Mouse (Mus musculus) kidney, embryonic 16.5 days (tissue): ENCODE data around the gene Rnasek. TPM values are rescaled to one million over a fixed set of nuclear protein-coding genes. Genes with fewer than 3 reads are reported as not detected.

Source experiments
- ATAC-seq: fragments of 200-750 bp; cut with Nextera tagmentation; 2 replicates; pipeline ENCODE4 v1.8.0; 2017; ENCODE audit warnings: moderate TSS enrichment; ENCODE audit not compliant: low FRiP score, low TSS enrichment
- H3K27ac ChIP-seq: fragments of 300-500 bp; sonication (generic); 2 replicates; pipeline ENCODE4 v1.5.1; 2014; ENCODE audit warnings: low read length
- H3K27me3 ChIP-seq: fragments of 300-500 bp; sonication (generic); 2 replicates; pipeline ENCODE4 v1.6.1; 2014; ENCODE audit warnings: low read length, control low read depth, mixed read lengths; ENCODE audit not compliant: insufficient read depth
- H3K36me3 ChIP-seq: fragments of 300-500 bp; sonication (generic); 2 replicates; pipeline ENCODE4 v1.6.1; 2014; ENCODE audit warnings: low read length, control low read depth, mixed read lengths; ENCODE audit not compliant: insufficient read depth
- H3K4me1 ChIP-seq: fragments of 300-500 bp; sonication (generic); 2 replicates; pipeline ENCODE4 v1.6.1; 2014; ENCODE audit warnings: low read length, control low read depth, mixed read lengths; ENCODE audit not compliant: insufficient read depth
- H3K4me2 ChIP-seq: fragments of 300-500 bp; sonication (generic); replicated peaks from 2 replicates; pipeline ENCODE4 v1.6.1; 2014; ENCODE audit warnings: low read depth, low read length
- H3K4me3 ChIP-seq: fragments of 300-500 bp; sonication (generic); 2 replicates; pipeline ENCODE4 v1.5.1; 2014; ENCODE audit warnings: mild to moderate bottlenecking, low read length
- H3K9ac ChIP-seq: fragments of 300-500 bp; sonication (generic); replicated peaks from 2 replicates; pipeline ENCODE4 v1.6.1; 2014; ENCODE audit warnings: low read length
- H3K9me3 ChIP-seq: fragments of 300-500 bp; sonication (generic); 2 replicates; pipeline ENCODE4 v1.6.1; 2016; ENCODE audit warnings: low read length, control low read depth
- WGBS: fragments of 180-500 bp; shearing (Covaris S2); extraction: QIAGEN DNeasy Blood & Tissue Kit; methylation state at CpG from one replicate; pipeline ENCODE4 v1.1.7; 2014; 5-methylcytosine and 5-hydroxymethylcytosine counted together
- polyA plus RNA-seq: library from polyadenylated mRNA; unstranded; fragments of >200 nt; fragmentation: Nextera tagmentation; extraction: Ambion mirVana; gene quantifications from 2 replicates; pipeline ENCODE4 v1.2.1, GENCODE M21; 2015

Rnasek gene
- polyA plus RNA-seq, 1 experiment from 2014 or later: 235 TPM

- Histone ChIP-seq H3K27me3 (peaks cover 41% of the 10 kb centered on the region), H3K4me2 (peak overlapping the region; percentile 63), H3K4me1 (peaks cover 24% of the 10 kb centered on the region), H3K9ac (peak overlapping the region; percentile 56), H3K36me3 (no peaks in the 10 kb centered on the region), H3K27ac (no peak overlapping the region), H3K4me3 (peak overlapping the region; percentile 36), H3K9me3 (no peaks in the 10 kb centered on the region)
- WGBS: 3% methylated on average over 26 of the region's 26 CpGs
- ATAC-seq: no peak
Measured at GRCm38 (mm10) chr11:70213736-70214135, 25.9 kb downstream of the Rnasek start.

- 9% methylated on average over 9 of the region's 9 CpGs for WGBS
- Histone ChIP-seq H3K36me3 (no peaks in the 10 kb centered on the region), H3K4me2 (peak overlapping the region; percentile 63; the same call in 1 of the 2 replicates), H3K27ac (no peak overlapping the region), H3K4me3 (no peak overlapping the region), H3K9me3 (no peaks in the 10 kb centered on the region), H3K9ac (no peak overlapping the region; the same call in 1 of the 2 replicates), H3K4me1 (peaks cover 20% of the 10 kb centered on the region), H3K27me3 (peaks cover 41% of the 10 kb centered on the region)
- ATAC-seq: no peak
Measured at GRCm38 (mm10) chr11:70212896-70213295, 26.7 kb downstream of the Rnasek start.

GRCm38 (mm10) chr11:70212423-70212822 is 27.2 kb downstream of the Rnasek start, which contains the start of gene Slc16a11:
TSS of gene Slc16a11 (plus strand) at chr11:70212752.
- Histone ChIP-seq H3K27me3 (peaks cover 41% of the 10 kb centered on the region), H3K4me3 (no peak within 1 kb of the TSS; the same call in 1 of the 2 replicates), H3K36me3 (no peaks in the 10 kb centered on the region), H3K4me1 (peaks cover 20% of the 10 kb centered on the region), H3K9ac (peak within 1 kb of the TSS; percentile 56; the same call in 1 of the 2 replicates), H3K27ac (peak within 1 kb of the TSS; percentile 36; the same call in 1 of the 2 replicates), H3K4me2 (peak within 1 kb of the TSS; percentile 63), H3K9me3 (no peaks in the 10 kb centered on the region)
- 56% methylated on average over 6 of the region's 6 CpGs for WGBS
- ATAC-seq: no peak

DNA sequence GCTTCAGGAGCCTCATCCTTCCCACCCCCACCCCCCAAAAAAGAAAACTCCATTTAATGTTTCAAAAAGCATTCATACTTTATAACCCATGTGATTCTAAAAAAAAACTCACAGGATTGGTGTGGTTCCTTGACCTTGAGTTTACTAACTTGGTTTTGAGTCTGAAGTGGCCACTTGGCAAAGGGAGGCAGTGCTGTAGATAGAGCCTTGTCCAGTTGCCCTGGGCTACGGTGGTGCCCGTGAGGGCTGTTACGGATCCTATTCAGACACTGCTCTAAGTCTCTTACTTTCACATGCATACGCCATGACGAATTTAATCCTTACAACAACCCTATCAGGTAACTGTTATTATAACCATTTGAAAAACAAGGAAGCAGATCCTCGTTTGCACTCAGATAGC is 27.7 kb downstream of the Rnasek start:
- H3K9me3 ChIP-seq: no peaks in the 10 kb centered on the region
- H3K9ac ChIP-seq: no peak overlapping the region
- H3K4me2 ChIP-seq: no peak overlapping the region
- H3K36me3 ChIP-seq: no peaks in the 10 kb centered on the region
- peaks cover 20% of the 10 kb centered on the region for H3K4me1 ChIP-seq
- 73% methylated on average over 6 of the region's 6 CpGs for WGBS
- peaks cover 39% of the 10 kb centered on the region for H3K27me3 ChIP-seq
- no peak for ATAC-seq
- no peak overlapping the region for H3K4me3 ChIP-seq
- H3K27ac ChIP-seq: no peak overlapping the region

DNA sequence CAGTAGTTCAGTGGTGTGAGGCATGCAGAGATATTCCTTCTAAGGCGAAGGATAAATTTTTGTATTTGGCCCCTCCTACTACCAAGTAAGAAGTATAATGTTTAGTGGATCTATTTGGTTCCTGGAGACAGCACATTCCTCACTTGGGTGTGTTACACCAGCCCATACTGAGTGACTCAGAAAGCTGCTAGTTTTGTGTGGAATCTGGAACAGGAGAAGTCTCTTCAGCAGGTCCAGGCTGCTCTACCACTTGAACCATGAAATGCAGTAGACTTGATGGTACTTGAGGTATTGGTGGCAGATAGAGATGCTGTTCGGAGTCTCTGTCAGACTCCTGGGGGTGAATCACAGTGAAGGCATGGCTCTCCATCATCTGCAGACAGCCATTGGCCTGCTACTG is 29.0 kb downstream of the Rnasek start:
- 94% methylated on average over 2 of the region's 2 CpGs for whole genome bisulfite sequencing
- Histone ChIP-seq H3K4me1 (peaks cover 20% of the 10 kb centered on the region), H3K36me3 (no peaks in the 10 kb centered on the region), H3K4me2 (no peak overlapping the region), H3K9ac (no peak overlapping the region), H3K27me3 (peaks cover 29% of the 10 kb centered on the region), H3K9me3 (no peaks in the 10 kb centered on the region), H3K4me3 (no peak overlapping the region), H3K27ac (no peak overlapping the region)
- ATAC-seq: no peak

DNA sequence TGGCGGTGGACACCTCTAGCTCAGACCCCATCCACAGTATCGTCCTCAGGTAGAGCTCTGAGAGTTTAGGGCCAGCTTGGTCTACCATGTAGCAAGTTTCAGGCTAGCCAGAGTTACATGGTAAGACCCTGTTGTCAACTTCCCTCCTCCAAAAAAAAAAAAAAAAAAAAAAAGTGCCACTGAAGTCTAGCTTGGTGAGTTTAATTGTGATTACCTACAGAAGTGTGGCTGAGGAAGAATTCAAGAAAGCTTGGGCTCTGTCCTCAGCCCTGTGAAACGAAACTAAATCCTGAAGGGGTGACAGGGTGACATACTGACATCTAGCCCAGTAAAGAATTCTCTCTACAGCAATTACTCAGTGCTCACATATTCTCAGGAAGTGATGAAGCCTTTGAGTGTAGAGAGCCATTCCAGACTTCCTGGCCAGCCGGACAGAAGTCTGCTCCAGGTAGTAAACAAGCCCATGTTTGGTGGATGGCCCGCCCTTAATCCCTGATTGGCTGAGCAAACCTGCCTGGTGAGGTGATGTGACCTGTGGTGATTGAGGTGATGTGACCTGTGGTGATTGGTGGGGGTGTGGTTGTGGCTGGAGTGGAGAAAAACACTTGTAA is 30.8 kb downstream of the Rnasek start:
- no peak overlapping the region for H3K4me3 ChIP-seq
- H3K9me3 ChIP-seq: no peaks in the 10 kb centered on the region
- ATAC-seq: no peak
- peaks cover 11% of the 10 kb centered on the region for H3K27me3 ChIP-seq
- WGBS: 67% methylated on average over 5 of the region's 5 CpGs
- H3K4me2 ChIP-seq: no peak overlapping the region
- no peak overlapping the region for H3K27ac ChIP-seq
- no peak overlapping the region for H3K9ac ChIP-seq
- H3K36me3 ChIP-seq: no peaks in the 10 kb centered on the region
- H3K4me1 ChIP-seq: peaks cover 7% of the 10 kb centered on the region; the same call in 1 of the 2 replicates

DNA sequence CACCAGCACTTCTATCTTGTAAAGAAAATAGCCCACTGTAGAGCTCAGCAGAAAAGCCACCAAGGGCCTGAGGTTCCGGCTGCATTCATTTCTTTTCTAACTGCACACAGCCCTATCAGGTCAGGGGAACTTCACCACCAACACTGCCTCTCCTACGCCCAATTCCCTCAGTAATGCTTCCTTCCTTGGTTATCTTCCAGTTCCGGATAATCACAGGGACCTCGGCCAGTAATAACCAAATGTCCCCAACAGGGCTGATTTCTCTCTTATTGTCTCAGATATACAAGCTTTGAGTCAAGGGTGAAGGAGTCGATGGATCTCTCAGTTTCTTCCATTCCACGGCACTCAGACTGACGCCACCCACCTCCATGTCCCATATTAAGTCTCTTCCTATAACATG is 32.4 kb downstream of the Rnasek start:
- Histone ChIP-seq H3K9me3 (no peaks in the 10 kb centered on the region), H3K36me3 (no peaks in the 10 kb centered on the region), H3K9ac (no peak overlapping the region), H3K4me3 (no peak overlapping the region), H3K4me2 (no peak overlapping the region), H3K27ac (no peak overlapping the region), H3K4me1 (no peaks in the 10 kb centered on the region), H3K27me3 (no peaks in the 10 kb centered on the region)
- no peak for ATAC-seq
- WGBS: 78% methylated on average over 7 of the region's 7 CpGs

DNA sequence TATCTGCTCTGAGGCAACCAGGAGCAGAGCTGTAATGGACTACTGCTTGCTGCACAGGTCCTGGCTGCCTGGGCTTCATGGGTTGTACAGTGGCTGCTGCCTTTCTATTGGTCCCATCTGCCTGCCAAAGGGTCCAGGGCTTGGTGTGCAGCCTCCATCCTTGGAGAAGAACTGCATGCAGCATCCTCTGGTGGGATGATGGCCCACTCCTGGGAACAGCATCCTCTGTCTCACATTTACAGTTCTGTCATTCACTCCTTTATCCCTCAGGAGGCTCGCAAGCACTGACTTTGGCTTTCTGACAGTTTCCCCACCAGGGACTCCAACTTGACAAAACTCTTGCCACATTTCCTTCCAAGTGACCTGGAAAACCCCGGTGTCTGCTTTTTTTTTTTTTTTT is 32.8 kb downstream of the Rnasek start:
- no peaks in the 10 kb centered on the region for H3K27me3 ChIP-seq
- H3K4me1 ChIP-seq: no peaks in the 10 kb centered on the region
- no peak overlapping the region for H3K4me3 ChIP-seq
- H3K36me3 ChIP-seq: no peaks in the 10 kb centered on the region
- H3K9ac ChIP-seq: no peak overlapping the region
- no peak overlapping the region for H3K27ac ChIP-seq
- WGBS: 77% methylated on average over 2 of the region's 2 CpGs
- H3K9me3 ChIP-seq: no peaks in the 10 kb centered on the region
- no peak for ATAC-seq
- H3K4me2 ChIP-seq: no peak overlapping the region

DNA sequence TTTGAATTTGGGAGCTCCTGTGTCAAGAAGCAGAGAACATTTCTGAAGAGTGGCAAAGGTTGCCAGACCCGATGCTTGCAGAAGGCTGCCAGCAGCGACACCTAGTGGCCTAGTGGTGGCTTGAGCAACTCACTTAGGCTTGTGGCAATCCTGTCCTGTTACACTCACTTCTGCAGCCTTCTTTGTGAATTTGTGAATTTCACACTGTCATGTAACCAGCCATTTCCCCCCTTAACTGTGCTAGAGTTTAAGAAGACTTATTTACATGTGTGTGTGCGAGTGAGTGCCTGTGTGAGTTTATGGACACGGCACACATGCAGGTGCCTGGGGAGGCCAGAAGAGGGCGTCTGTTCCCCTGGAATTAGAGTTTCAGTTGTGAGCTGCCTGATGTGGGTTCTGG is 38.0 kb downstream of the Rnasek start:
- Histone ChIP-seq H3K4me3 (no peak overlapping the region), H3K36me3 (no peaks in the 10 kb centered on the region), H3K27ac (no peak overlapping the region), H3K4me2 (no peak overlapping the region), H3K27me3 (peaks cover 3% of the 10 kb centered on the region; the same call in 1 of the 2 replicates), H3K4me1 (peaks cover 14% of the 10 kb centered on the region), H3K9me3 (no peaks in the 10 kb centered on the region), H3K9ac (no peak overlapping the region)
- ATAC-seq: 0 out of 2 replicates have a peak, but pooled peaks have one; percentile 61
- WGBS: 38% methylated on average over 5 of the region's 5 CpGs

DNA sequence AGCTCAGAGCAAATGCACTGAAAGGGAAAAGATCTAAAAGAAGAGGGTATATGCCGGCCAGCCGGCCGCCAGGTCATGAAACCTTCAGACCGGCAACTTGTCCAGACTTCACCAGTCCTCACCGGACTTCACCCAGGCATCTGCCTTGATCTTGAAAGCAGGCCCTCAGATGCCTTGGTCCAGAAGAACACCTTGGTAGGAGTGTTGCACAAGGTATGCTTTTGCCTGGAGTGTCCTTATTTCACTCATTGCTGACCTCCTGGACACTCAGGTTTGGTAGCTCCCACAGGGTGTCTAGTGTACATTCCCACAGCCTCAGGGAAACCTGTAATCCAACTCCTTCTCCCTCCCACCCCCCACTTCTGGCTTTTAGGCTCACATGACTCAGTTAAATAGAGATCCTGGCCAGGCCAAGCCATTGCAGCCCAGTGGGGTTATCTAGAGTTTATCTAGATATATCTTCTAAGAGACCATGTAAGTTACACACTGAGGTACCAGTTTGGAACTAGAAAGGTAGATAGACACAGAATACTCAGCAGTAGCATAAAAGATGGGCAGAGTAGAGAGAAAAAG is 39.5 kb downstream of the Rnasek start:
- peak; percentile 49; the same call in 1 of the 2 replicates for ATAC-seq
- no peak overlapping the region for H3K4me2 ChIP-seq

More for the DNA sequence above, 39.5 kb downstream of the Rnasek start:
- H3K4me1 ChIP-seq: peaks cover 14% of the 10 kb centered on the region
- H3K9ac ChIP-seq: peak overlapping the region; percentile 12; the same call in 1 of the 2 replicates
- no peaks in the 10 kb centered on the region for H3K36me3 ChIP-seq
- peaks cover 3% of the 10 kb centered on the region; the same call in 1 of the 2 replicates for H3K27me3 ChIP-seq
- H3K9me3 ChIP-seq: peaks cover 2% of the 10 kb centered on the region; the same call in 1 of the 2 replicates
- no peak overlapping the region for H3K4me3 ChIP-seq
- peak overlapping the region; percentile 77 for H3K27ac ChIP-seq
- WGBS: 33% methylated on average over 5 of the region's 5 CpGs
